Mouse (Mus musculus) limb, embryonic 14.5 days (tissue): ENCODE measurements around the gene Taar8c. TPM values are rescaled to one million over a fixed set of nuclear protein-coding genes. Genes with fewer than 3 reads are reported as not detected.

ENCODE experiments used
- ATAC-seq: fragments of 200-750 bp; cut with Nextera tagmentation; 2 replicates; pipeline ENCODE4 v1.8.0; 2017; ENCODE audit warnings: low read depth, moderate number of reproducible peaks, moderate TSS enrichment; ENCODE audit not compliant: low FRiP score
- DNase-seq: peaks from one replicate; pipeline ENCODE4 v3.0.0-alpha.2; 2015; ENCODE audit warnings: low spot score
- H3K27ac ChIP-seq: fragments of 300-500 bp; sonication (generic); replicated peaks from 2 replicates; pipeline ENCODE4 v1.5.1; 2014; ENCODE audit warnings: low read depth, mild to moderate bottlenecking, low read length, moderate library complexity, mixed read lengths
- H3K27me3 ChIP-seq: fragments of 300-500 bp; sonication (generic); 2 replicates; pipeline ENCODE4 v1.6.1; 2014; ENCODE audit warnings: low read length, mixed read lengths; ENCODE audit not compliant: control insufficient read depth, insufficient read depth
- H3K36me3 ChIP-seq: fragments of 300-500 bp; sonication (generic); 2 replicates; pipeline ENCODE4 v1.6.1; 2014; ENCODE audit warnings: mild to moderate bottlenecking, low read length, moderate library complexity, mixed read lengths; ENCODE audit not compliant: control insufficient read depth, insufficient read depth
- H3K4me1 ChIP-seq: fragments of 300-500 bp; sonication (generic); 2 replicates; pipeline ENCODE4 v1.6.1; 2014; ENCODE audit warnings: antibody characterized with exemption, low read length, mixed read lengths; ENCODE audit not compliant: control insufficient read depth, insufficient read depth
- H3K4me2 ChIP-seq: fragments of 300-500 bp; sonication (generic); replicated peaks from 2 replicates; pipeline ENCODE4 v1.6.1; 2014; ENCODE audit warnings: low read depth, mild to moderate bottlenecking, low read length, moderate library complexity; ENCODE audit not compliant: severe bottlenecking
- H3K4me3 ChIP-seq: fragments of 300-500 bp; sonication (generic); replicated peaks from 2 replicates; pipeline ENCODE4 v1.5.1; 2014; ENCODE audit warnings: low read length
- H3K9ac ChIP-seq: fragments of 300-500 bp; sonication (generic); 2 replicates; pipeline ENCODE4 v1.6.1; 2014; ENCODE audit warnings: mild to moderate bottlenecking, low read depth, low read length, moderate library complexity; ENCODE audit not compliant: severe bottlenecking
- H3K9me3 ChIP-seq: fragments of 300-500 bp; sonication (generic); 2 replicates; pipeline ENCODE4 v1.6.1; 2016; ENCODE audit warnings: low read length; ENCODE audit not compliant: control insufficient read depth
- POLR2A ChIP-seq: fragments of 200-500 bp; IDR thresholded peaks from 2 replicates; pipeline ENCODE4 v1.8.0; 2012; ENCODE audit warnings: inconsistent platforms, mild to moderate bottlenecking, moderate library complexity, borderline replicate concordance; ENCODE audit not compliant: insufficient read depth, insufficient read length; ENCODE audit errors: extremely low read depth
- WGBS: fragments of 180-500 bp; shearing (Covaris S2); extraction: QIAGEN DNeasy Blood & Tissue Kit; methylation state at CpG from one replicate; pipeline ENCODE4 v1.1.7; 2014; 5-methylcytosine and 5-hydroxymethylcytosine counted together
- polyA plus RNA-seq, 2 experiments: library from polyadenylated mRNA; depleted of rRNA in 1 of 2; stranded (reverse) in 1 of 2; unstranded in 1 of 2; fragments of >200 nt; fragmentation: Nextera tagmentation in 1 of 2; extraction: Ambion mirVana in 1 of 2; gene quantifications; 2 replicates each; pipeline versions ENCODE4 v1.2.1 to v1.2.3; 2012 to 2014

Taar8c gene
- polyA plus RNA-seq, 2 experiments = not detected

DNA sequence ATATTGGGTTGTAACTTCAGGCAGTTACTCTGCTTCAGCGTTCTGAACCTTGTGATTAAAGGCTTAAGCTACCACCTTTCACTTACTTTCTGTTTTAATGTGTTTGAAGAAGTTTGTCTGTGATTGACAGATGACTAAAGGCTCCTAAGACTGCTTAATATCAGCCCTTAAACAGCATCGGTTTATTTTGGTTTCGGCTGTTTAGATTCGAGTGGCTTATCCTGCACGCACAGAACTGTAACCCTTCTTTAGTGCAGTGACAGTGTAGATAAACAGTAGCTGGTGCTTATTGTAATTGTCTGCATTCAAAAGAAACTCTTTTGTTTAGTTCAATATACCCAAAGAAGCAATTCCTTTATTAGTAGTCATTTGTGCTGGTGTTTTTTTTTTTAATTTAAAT is 49.7 kb downstream of the Taar8c start:
- ATAC-seq = no peak
- Histone ChIP-seq H3K4me2 (no peak overlapping the region), H3K4me1 (no peaks in the 10 kb centered on the region), H3K27me3 (no peaks in the 10 kb centered on the region), H3K9ac (no peak overlapping the region), H3K27ac (no peak overlapping the region), H3K4me3 (no peak overlapping the region), H3K36me3 (no peaks in the 10 kb centered on the region), H3K9me3 (no peaks in the 10 kb centered on the region)
- no peak for TF ChIP-seq POLR2A
- DNase-seq = no peak
- WGBS = 65% methylated on average over 5 of the region's 5 CpGs

Other genes starting within 250 kb of the Taar8c start
- 0.82 and 1.1 TPM in 2 replicates for gene Vnn1, start 207.2 kb downstream of the Taar8c start, polyA plus RNA-seq (2012; rRNA removed)
- 0.96 and 1.3 TPM in 2 replicates for gene Vnn1, start 207.2 kb downstream of the Taar8c start, polyA plus RNA-seq (2014; fragmentation: Nextera tagmentation; extraction: Ambion mirVana)
- gene Taar1, start 181.6 kb downstream of the Taar8c start, polyA plus RNA-seq (2012; rRNA removed) = not detected in 2 replicates
- gene Taar1, start 181.6 kb downstream of the Taar8c start, polyA plus RNA-seq (2014; fragmentation: Nextera tagmentation; extraction: Ambion mirVana) = not detected in 2 replicates
- not detected in 2 replicates for gene Taar2, start 163.3 kb downstream of the Taar8c start, polyA plus RNA-seq (2012; rRNA removed)
- not detected in 2 replicates for gene Taar2, start 163.3 kb downstream of the Taar8c start, polyA plus RNA-seq (2014; fragmentation: Nextera tagmentation; extraction: Ambion mirVana)
- gene Taar3, start 152.4 kb downstream of the Taar8c start, polyA plus RNA-seq (2012; rRNA removed) = not detected in 2 replicates
- gene Taar3, start 152.4 kb downstream of the Taar8c start, polyA plus RNA-seq (2014; fragmentation: Nextera tagmentation; extraction: Ambion mirVana) = not detected in 2 replicates
- gene Taar4, start 141.4 kb downstream of the Taar8c start, polyA plus RNA-seq (2012; rRNA removed) = 0.06 TPM in 1 of 2 replicates, not detected in the other
- not detected in 2 replicates for gene Taar4, start 141.4 kb downstream of the Taar8c start, polyA plus RNA-seq (2014; fragmentation: Nextera tagmentation; extraction: Ambion mirVana)
- gene Taar5, start 131.2 kb downstream of the Taar8c start, polyA plus RNA-seq (2012; rRNA removed) = 0.13 and 0.20 TPM in 2 replicates
- gene Taar5, start 131.2 kb downstream of the Taar8c start, polyA plus RNA-seq (2014; fragmentation: Nextera tagmentation; extraction: Ambion mirVana) = not detected in 2 replicates
- not detected in 2 replicates for gene Taar6, start 116.3 kb downstream of the Taar8c start, polyA plus RNA-seq (2012; rRNA removed)
- not detected in 2 replicates for gene Taar6, start 116.3 kb downstream of the Taar8c start, polyA plus RNA-seq (2014; fragmentation: Nextera tagmentation; extraction: Ambion mirVana)
- gene Taar7a, start 108.4 kb downstream of the Taar8c start, polyA plus RNA-seq (2012; rRNA removed) = not detected in 2 replicates
- gene Taar7a, start 108.4 kb downstream of the Taar8c start, polyA plus RNA-seq (2014; fragmentation: Nextera tagmentation; extraction: Ambion mirVana) = not detected in 2 replicates
- gene Taar7b, start 102.0 kb downstream of the Taar8c start, polyA plus RNA-seq (2012; rRNA removed) = not detected in 2 replicates
- gene Taar7b, start 102.0 kb downstream of the Taar8c start, polyA plus RNA-seq (2014; fragmentation: Nextera tagmentation; extraction: Ambion mirVana) = not detected in 2 replicates
- not detected in 2 replicates for gene Taar7d, start 74.7 kb downstream of the Taar8c start, polyA plus RNA-seq (2012; rRNA removed)
- gene Taar7d, start 74.7 kb downstream of the Taar8c start, polyA plus RNA-seq (2014; fragmentation: Nextera tagmentation; extraction: Ambion mirVana) = not detected in 2 replicates
- gene Taar7e, start 64.3 kb downstream of the Taar8c start, polyA plus RNA-seq (2012; rRNA removed) = not detected in 2 replicates
- not detected in 2 replicates for gene Taar7e, start 64.3 kb downstream of the Taar8c start, polyA plus RNA-seq (2014; fragmentation: Nextera tagmentation; extraction: Ambion mirVana)
- gene Taar7f, start 52.4 kb downstream of the Taar8c start, polyA plus RNA-seq (2012; rRNA removed) = not detected in 2 replicates
- not detected in 2 replicates for gene Taar7f, start 52.4 kb downstream of the Taar8c start, polyA plus RNA-seq (2014; fragmentation: Nextera tagmentation; extraction: Ambion mirVana)
- gene Taar8a, start 25.4 kb downstream of the Taar8c start, polyA plus RNA-seq (2012; rRNA removed) = not detected in 2 replicates
- gene Taar8a, start 25.4 kb downstream of the Taar8c start, polyA plus RNA-seq (2014; fragmentation: Nextera tagmentation; extraction: Ambion mirVana) = not detected in 2 replicates
- not detected in 2 replicates for gene Taar8b, start 9.6 kb downstream of the Taar8c start, polyA plus RNA-seq (2012; rRNA removed)
- not detected in 2 replicates for gene Taar8b, start 9.6 kb downstream of the Taar8c start, polyA plus RNA-seq (2014; fragmentation: Nextera tagmentation; extraction: Ambion mirVana)
- not detected in 2 replicates for gene Taar9, start 7.6 kb upstream of the Taar8c start, polyA plus RNA-seq (2012; rRNA removed)
- gene Taar9, start 7.6 kb upstream of the Taar8c start, polyA plus RNA-seq (2014; fragmentation: Nextera tagmentation; extraction: Ambion mirVana) = not detected in 2 replicates
- gene Stx7, start 47.4 kb upstream of the Taar8c start, polyA plus RNA-seq (2012; rRNA removed) = 60.1 and 61.1 TPM in 2 replicates
- 68.0 and 69.3 TPM in 2 replicates for gene Stx7, start 47.4 kb upstream of the Taar8c start, polyA plus RNA-seq (2014; fragmentation: Nextera tagmentation; extraction: Ambion mirVana)
- gene Moxd1, start 121.6 kb upstream of the Taar8c start, polyA plus RNA-seq (2012; rRNA removed) = 34.5 and 34.9 TPM in 2 replicates
- gene Moxd1, start 121.6 kb upstream of the Taar8c start, polyA plus RNA-seq (2014; fragmentation: Nextera tagmentation; extraction: Ambion mirVana) = 24.2 and 25.5 TPM in 2 replicates